Mouse (Mus musculus): ENCODE data around the gene Tdrd9. TPM values are rescaled to one million over a fixed set of nuclear protein-coding genes. Genes with fewer than 3 reads are reported as not detected.
A peak's percentile ranks its signal among the peaks of the same experiment; 100 is the strongest.
"Not testable (repeated sequence)": the region's sequence is repeated elsewhere in the genome, so short reads cannot be mapped to it uniquely, and the experiment has no call there.

Tdrd9 gene
- polyA plus RNA-seq, 1 experiment, result not detected

DNA sequence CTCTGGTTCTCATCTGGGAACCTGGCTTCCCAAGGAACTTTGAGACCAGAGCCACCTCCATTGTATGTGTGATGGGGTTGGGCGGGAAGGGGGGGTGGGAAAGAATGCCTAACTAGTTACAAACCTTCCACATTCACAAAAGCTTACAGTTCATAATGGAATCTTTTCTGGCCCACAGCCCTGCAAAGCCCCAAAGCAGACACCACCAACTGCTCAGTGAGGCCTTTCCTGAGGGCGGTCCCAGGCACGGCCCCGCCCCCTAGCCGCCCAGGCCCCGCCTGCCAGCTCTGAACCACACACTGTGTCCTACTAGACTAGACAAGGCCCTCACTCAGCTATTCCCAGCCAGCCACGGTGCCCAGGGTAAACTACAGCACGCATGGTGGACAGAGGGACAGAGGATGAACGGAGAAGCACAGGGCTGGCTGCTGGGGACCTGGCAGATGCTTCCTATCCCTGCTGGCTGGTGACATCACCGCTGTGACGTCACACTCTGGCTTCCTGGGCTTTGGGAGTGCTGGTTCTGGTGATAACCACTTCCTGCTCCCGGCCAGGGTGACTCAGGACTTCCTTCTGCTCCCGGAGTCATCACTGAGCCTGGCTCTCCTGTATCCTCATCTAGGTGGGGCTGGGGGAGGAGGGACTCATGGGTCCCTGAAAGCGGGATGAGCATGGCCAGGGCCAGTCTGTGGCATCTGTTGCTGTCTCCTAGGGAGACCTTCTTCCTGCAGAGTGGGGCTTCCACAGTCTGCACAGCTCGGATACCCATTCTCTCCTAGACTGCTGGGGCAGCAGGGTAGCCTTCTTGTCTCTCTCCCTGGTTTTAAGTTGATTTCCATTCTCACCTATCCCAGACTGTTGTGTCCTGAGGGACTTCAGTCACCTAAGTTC lies 25.3 kb upstream of the Tdrd9 start:
- peak overlapping the region; percentile 93 for H3K27ac ChIP-seq (replicated peaks; ENCODE audit: low read depth, low read length)
- H3K4me1 ChIP-seq (ENCODE audit: control insufficient read depth, insufficient read depth, insufficient read length, low read length), result peaks cover 13% of the 10 kb centered on the region
- not testable (repeated sequence) for H3K4me3 ChIP-seq (ENCODE audit: insufficient read depth, low read depth, low read length)

DNA sequence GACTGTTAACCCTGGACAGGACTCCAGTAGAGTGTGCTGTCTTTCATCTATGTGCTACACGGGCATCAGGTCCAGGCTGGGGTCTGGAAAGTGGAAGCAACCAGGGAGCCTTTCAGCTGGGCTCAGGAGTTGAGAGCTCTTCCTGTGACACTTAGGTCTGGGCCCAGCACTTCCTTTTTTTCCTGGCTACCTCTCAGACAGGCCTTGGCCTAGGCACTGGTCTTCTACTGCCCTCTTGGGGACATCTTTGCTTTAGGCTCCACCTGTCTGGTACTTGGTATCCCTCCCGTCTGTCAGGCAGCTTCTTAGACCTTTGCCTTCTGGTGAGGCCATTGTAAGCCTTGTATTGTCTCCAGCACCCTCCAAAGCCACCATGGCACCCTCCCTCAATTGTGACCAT lies 24.6 kb upstream of the Tdrd9 start:
- Histone ChIP-seq H3K4me3 (ENCODE audit: insufficient read depth, low read depth, low read length) (no peak overlapping the region), H3K27ac (replicated peaks; ENCODE audit: low read depth, low read length) (peak overlapping the region; percentile 93), H3K4me1 (ENCODE audit: control insufficient read depth, insufficient read depth, insufficient read length, low read length) (peaks cover 13% of the 10 kb centered on the region)

DNA sequence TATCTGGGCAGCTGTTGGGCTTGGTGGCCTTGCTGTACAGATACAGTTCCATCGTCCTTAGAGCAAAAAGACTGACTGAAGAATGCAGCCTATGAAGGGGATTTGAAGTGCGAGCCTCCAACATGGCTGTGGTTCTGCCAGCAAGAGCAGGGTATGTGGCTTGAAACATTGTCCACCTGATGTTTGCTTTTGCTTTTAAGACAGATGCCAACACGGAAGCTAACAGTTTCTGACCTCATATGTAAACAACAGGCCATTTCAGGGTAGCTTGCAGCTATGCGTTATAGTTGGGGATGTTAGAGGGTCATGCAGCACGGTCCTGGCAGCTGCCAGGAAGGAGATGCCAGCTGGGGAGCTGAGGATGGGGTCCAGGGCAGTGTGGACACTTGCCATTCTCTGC lies 20.9 kb upstream of the Tdrd9 start:
- H3K4me3 ChIP-seq (ENCODE audit: insufficient read depth, low read depth, low read length), result no peak overlapping the region
- H3K27ac ChIP-seq (replicated peaks; ENCODE audit: low read depth, low read length), result no peak overlapping the region
- peaks cover under 1% of the 10 kb centered on the region; the same call in 1 of the 2 replicates for H3K4me1 ChIP-seq (ENCODE audit: control insufficient read depth, insufficient read depth, insufficient read length, low read length)

DNA sequence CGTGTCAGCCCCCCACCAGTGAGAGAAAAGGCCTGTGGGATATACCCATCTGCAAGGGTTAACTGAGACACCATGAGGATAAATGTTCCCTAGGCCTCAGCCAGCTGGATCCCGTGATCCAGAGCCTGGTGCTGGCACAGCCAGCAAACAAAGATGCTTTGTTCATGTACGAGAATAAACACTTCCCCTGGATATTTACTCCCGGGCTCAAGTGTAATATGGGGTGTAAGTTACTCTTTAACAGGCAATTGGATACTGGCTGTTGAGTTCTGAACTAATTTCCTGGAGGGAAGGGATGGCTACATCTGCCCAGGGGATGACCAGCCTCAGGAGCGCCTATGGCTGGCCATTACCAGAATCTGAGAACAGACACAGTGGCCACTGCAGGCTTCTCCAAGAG lies 19.7 kb upstream of the Tdrd9 start:
- Histone ChIP-seq H3K4me3 (ENCODE audit: insufficient read depth, low read depth, low read length) (no peak overlapping the region), H3K4me1 (ENCODE audit: control insufficient read depth, insufficient read depth, insufficient read length, low read length) (no peaks in the 10 kb centered on the region), H3K27ac (replicated peaks; ENCODE audit: low read depth, low read length) (no peak overlapping the region)

DNA sequence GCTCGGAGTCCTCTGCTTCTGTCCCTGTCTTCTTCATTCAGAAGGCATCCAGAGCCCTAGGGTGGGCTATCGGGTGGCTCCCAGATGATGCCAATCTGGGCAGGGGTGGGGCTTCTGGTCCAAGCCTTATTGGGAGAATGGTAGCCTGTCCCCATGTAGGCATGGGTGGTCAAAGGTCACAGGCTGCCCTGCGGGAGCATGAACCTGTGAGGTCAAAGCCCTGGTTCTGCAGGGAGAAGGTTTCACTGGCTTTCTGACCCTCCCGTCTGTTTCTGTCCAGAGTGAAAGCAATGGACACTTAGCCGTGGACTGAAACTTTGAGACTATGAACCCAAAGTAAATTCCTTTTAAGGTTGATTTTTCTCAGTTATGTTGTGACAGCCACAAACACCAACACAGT lies 15.2 kb upstream of the Tdrd9 start:
- no peak overlapping the region for H3K4me3 ChIP-seq (ENCODE audit: insufficient read depth, low read depth, low read length)
- no peak overlapping the region for H3K27ac ChIP-seq (replicated peaks; ENCODE audit: low read depth, low read length)
- no peaks in the 10 kb centered on the region for H3K4me1 ChIP-seq (ENCODE audit: control insufficient read depth, insufficient read depth, insufficient read length, low read length)

DNA sequence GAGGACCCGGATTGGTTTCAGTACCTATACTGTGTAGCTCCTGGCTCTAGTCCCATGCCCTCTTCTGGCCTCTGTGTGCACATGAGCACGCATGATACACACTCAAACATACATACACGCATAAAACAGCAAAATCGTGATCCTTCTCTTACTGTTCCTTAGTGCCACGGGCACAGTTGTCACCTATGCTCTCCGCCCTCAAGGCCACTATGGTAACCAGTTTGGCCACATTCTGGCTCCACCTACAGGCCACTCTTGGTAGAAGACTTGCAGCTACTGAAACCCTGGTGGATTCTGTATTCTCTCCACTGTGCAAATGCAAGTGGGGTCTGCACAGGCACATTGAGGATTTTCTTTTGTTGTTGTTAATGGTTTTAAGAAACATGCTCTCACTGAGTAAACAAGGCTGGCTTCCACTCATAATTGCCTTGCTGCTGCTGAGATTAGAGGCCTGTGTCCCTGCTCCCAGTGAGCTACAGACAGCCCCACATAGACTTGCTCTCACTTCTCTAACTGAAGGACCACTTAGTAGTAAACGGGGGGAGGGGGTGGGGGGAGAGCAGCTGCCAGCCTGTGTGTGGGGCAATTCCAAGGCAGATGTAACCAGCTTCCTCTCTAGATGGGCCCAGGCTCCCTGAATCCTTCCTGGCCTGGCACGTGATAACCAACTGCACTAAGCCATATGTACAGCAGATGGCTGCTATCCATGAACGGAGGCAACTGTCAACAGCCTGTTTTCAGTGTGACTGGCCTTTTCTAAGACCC lies 13.1 kb upstream of the Tdrd9 start:
- Histone ChIP-seq H3K4me1 (ENCODE audit: control insufficient read depth, insufficient read depth, insufficient read length, low read length) (no peaks in the 10 kb centered on the region), H3K27ac (replicated peaks; ENCODE audit: low read depth, low read length) (no peak overlapping the region), H3K4me3 (ENCODE audit: insufficient read depth, low read depth, low read length) (no peak overlapping the region)

DNA sequence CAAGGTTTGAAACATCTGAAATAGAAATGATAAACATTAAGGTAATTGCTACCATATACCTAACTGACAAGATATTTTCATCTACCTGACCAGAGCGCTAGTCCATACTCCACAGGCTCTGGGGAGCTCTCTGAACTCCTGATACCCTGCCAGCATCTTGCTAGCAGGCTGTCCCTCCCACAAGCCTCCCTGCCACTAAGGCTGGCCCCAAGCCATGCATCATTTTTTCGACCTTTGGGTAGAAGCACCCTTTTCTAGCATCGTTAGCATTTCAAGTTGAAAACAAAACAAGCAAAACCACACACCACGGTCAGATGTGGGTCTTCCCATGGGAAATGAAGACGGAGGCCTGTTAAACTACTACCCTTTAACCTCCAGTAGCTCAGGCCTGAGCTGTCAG lies 8.0 kb upstream of the Tdrd9 start:
- no peak overlapping the region for H3K4me3 ChIP-seq (ENCODE audit: insufficient read depth, low read depth, low read length)
- H3K27ac ChIP-seq (replicated peaks; ENCODE audit: low read depth, low read length), result no peak overlapping the region
- peaks cover 5% of the 10 kb centered on the region; the same call in 1 of the 2 replicates for H3K4me1 ChIP-seq (ENCODE audit: control insufficient read depth, insufficient read depth, insufficient read length, low read length)

DNA sequence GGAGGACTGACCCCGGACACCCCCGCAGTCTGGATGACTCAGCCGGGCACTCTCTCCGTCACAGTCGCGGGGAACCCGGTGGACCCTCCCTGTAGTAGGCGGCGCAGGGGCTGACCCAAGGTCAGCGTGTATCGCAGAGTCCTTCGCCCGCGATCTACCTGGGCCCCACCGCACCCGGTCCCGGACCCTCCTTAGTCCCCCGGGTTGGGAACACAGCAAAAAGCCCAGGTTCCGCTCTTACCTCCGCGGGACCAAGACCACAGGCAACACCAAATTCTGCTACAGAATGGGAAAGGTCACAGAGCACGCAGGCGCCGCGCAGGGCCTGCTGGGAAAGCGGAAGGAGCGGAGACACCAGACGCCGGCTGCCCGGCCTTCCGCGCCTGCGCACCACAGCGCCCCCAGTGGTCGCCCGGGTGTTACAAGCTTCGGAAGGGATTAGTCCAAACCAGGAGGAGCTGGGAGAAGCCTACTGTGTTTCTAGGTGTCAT lies 4.6 kb upstream of the Tdrd9 start, which contains the start of gene Atp5mpl:
Gene Atp5mpl, minus strand, starts transcription at position 295 of the 491 bp plus-strand sequence.
- peak within 1 kb of the TSS; percentile 99 for H3K27ac ChIP-seq (replicated peaks; ENCODE audit: low read depth, low read length)
- H3K4me3 ChIP-seq (ENCODE audit: insufficient read depth, low read depth, low read length), result peak within 1 kb of the TSS; percentile 99
- peaks cover 5% of the 10 kb centered on the region; the same call in 1 of the 2 replicates for H3K4me1 ChIP-seq (ENCODE audit: control insufficient read depth, insufficient read depth, insufficient read length, low read length)

DNA sequence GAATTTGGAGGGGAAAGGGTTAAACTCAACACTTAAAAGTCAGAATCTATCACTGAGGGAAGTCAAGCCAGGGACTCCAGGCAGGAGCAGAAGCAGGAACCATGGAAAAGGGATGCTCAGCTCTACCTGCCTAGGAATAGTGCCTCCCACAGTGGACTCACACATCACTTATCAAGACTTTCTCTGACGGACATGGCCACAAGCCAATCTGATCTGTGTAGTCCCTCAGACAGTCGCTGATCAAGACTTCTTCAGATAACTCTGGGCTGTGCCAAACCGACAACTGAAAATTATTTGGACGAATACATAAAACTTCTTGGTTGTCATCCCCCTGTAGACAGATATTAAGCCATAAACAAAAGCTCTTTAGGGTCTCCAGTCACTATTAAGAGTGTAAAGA lies 1.3 kb upstream of the Tdrd9 start:
- Histone ChIP-seq H3K27ac (replicated peaks; ENCODE audit: low read depth, low read length) (no peak overlapping the region), H3K4me3 (ENCODE audit: insufficient read depth, low read depth, low read length) (no peak overlapping the region), H3K4me1 (ENCODE audit: control insufficient read depth, insufficient read depth, insufficient read length, low read length) (peaks cover 1% of the 10 kb centered on the region; the same call in 1 of the 2 replicates)

DNA sequence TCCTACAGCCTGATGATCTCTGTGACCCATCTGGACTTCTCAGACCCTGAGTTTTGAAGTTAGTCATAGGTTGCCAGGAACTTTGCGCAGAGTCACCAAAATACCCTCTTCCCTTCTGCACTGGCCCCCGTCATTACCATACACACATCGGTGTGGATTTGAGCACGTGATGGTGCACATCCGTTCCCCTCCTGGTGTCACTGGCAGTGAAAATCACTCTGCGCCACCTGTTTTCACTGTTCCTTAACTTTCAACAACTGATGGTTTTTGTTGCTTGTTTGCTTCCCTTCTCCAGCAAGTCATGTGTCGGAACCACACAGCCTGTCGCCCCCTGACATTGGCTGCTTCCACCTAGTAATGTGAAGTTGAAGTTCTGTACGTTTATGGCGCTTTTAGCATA lies 1.1 kb downstream of the Tdrd9 start:
- no peak overlapping the region for H3K27ac ChIP-seq (replicated peaks; ENCODE audit: low read depth, low read length)

DNA sequence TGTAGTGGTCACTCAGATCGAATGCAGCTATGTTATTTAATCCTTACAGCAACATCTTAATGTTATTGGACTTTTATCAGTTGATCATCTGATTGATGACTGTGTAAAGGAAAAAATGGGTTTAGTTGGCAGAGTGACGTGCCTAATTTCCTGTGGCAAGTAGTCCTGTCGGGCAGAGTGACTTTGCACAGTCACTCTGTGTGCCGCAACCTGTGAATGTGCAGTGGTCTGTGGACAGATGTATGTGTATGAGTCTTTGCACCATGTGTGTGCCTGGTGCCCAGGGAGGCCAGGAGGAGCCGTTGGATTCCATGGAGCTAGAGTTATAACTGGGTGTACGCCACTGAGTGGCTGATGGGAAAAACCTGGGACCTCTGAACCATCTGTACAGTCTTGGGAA lies 3.2 kb downstream of the Tdrd9 start:
- H3K27ac ChIP-seq (replicated peaks; ENCODE audit: low read depth, low read length), result no peak overlapping the region

More for the DNA sequence above, 1.1 kb downstream of the Tdrd9 start:
- Histone ChIP-seq H3K4me3 (ENCODE audit: insufficient read depth, low read depth, low read length) (no peak overlapping the region), H3K4me1 (ENCODE audit: control insufficient read depth, insufficient read depth, insufficient read length, low read length) (no peaks in the 10 kb centered on the region)

DNA sequence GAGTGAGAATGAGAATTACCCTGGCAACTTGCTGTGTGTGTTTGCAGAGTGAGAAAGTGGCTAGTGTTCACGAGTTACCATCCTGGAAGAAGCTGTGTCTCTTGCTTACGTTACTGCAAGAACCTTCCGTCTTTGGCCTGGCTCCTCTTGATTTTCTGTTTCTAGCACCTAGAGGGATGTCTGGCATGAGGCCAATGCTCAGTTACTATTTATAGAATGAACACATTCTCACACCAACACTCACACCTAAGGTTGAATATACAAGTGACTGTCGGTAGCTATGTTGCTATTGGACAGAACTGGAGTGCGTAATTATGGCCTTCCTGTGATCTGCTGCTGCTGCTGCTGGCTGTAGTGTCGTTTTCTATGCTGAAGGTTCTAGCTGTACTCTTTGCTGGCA lies 5.8 kb downstream of the Tdrd9 start:
- no peaks in the 10 kb centered on the region for H3K4me1 ChIP-seq (ENCODE audit: control insufficient read depth, insufficient read depth, insufficient read length, low read length)
- H3K4me3 ChIP-seq (ENCODE audit: insufficient read depth, low read depth, low read length), result no peak overlapping the region
- H3K27ac ChIP-seq (replicated peaks; ENCODE audit: low read depth, low read length), result no peak overlapping the region

More for the DNA sequence above, 3.2 kb downstream of the Tdrd9 start:
- Histone ChIP-seq H3K4me1 (ENCODE audit: control insufficient read depth, insufficient read depth, insufficient read length, low read length) (no peaks in the 10 kb centered on the region), H3K4me3 (ENCODE audit: insufficient read depth, low read depth, low read length) (no peak overlapping the region)

DNA sequence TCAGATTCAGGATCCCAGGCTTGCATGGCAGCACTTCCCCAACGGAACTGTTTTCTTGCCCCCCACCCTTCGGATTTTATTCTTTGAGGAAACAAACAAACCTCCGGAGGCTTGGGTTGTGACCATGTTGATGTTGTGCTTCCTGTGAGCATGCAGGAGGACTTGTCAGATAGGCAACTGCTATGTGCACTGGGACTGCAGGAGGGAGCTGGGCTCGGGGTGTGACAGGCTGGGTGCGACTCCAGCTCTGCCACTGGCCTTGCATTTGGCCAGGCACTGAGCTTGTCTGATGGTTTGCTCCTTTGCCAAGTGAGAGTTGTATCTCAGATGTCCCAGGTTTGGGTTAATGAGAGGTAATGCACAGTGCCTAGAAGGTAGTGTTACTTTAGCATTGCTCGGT lies 6.9 kb downstream of the Tdrd9 start:
- Histone ChIP-seq H3K4me3 (ENCODE audit: insufficient read depth, low read depth, low read length) (no peak overlapping the region), H3K4me1 (ENCODE audit: control insufficient read depth, insufficient read depth, insufficient read length, low read length) (no peaks in the 10 kb centered on the region), H3K27ac (replicated peaks; ENCODE audit: low read depth, low read length) (no peak overlapping the region)

DNA sequence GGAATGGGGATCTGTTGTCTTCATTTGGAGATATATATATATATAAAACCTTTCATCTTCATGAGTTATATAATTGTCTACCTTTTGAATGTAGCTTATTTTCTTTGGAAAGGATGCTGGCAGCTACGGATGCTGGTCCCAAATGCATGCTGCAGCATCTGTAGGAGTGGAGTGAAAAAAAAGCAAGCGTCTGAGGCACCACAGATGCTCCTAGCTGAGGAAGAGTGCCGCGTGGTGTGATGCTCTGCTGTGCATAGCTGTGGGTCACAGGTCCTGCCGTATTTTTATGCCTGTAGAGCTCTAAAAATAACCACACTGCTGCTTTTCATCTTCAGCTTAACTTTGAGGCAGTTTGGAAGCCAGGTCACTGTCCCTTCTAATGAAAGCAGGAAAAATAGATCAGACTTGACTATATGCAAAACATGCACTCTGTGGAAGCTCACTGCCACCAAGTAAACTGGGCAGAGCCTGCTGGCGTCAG lies 9.6 kb downstream of the Tdrd9 start, which contains the start of gene Rd3l:
Gene Rd3l, minus strand, starts transcription at position 431 of the 481 bp plus-strand sequence.
- H3K4me3 ChIP-seq (ENCODE audit: insufficient read depth, low read depth, low read length), result no peak within 1 kb of the TSS
- no peak within 1 kb of the TSS for H3K27ac ChIP-seq (replicated peaks; ENCODE audit: low read depth, low read length)

DNA sequence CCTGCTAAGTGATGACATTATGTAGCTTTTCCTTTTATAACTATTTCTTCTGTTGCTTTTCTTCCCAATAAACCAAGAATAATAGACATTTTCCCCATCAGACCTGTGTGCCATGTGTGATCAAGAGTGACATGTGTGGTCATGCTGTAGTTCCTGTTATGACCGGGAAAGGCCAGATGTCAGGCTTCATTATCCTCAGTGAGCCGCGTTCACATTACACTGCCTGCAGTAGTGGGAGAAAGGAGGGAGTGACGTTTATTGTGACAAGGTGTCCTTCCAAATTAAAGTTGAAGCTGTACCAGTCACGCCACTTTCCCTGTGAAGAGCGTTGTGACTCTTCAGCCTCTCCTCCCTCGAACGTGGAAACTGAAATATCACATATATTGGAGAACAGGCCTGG lies 10.5 kb downstream of the Tdrd9 start:
- no peak overlapping the region for H3K4me3 ChIP-seq (ENCODE audit: insufficient read depth, low read depth, low read length)
- H3K4me1 ChIP-seq (ENCODE audit: control insufficient read depth, insufficient read depth, insufficient read length, low read length), result no peaks in the 10 kb centered on the region

More for the DNA sequence above, 9.6 kb downstream of the Tdrd9 start, which contains the start of gene Rd3l:
- no peaks in the 10 kb centered on the region for H3K4me1 ChIP-seq (ENCODE audit: control insufficient read depth, insufficient read depth, insufficient read length, low read length)

More for the DNA sequence above, 10.5 kb downstream of the Tdrd9 start:
- no peak overlapping the region for H3K27ac ChIP-seq (replicated peaks; ENCODE audit: low read depth, low read length)
